Mouse (Mus musculus) limb, embryonic 15.5 days (tissue): Measurements from ENCODE around the gene Klhdc3. TPM values are rescaled to one million over a fixed set of nuclear protein-coding genes. Genes with fewer than 3 reads are reported as not detected.

ENCODE experiments used
- ATAC-seq: fragments of 200-750 bp; cut with Nextera tagmentation; 2 replicates; pipeline ENCODE4 v1.8.0; 2017; ENCODE audit warnings: low read depth, moderate TSS enrichment; ENCODE audit not compliant: insufficient number of reproducible peaks, low FRiP score, low TSS enrichment
- H3K27ac ChIP-seq: fragments of 300-500 bp; sonication (generic); 2 replicates; pipeline ENCODE4 v1.5.1; 2015; ENCODE audit warnings: moderate library complexity, mild to moderate bottlenecking, inconsistent platforms
- H3K27me3 ChIP-seq: fragments of 300-500 bp; sonication (generic); 2 replicates; pipeline ENCODE4 v1.6.1; 2015; ENCODE audit warnings: inconsistent platforms
- H3K36me3 ChIP-seq: fragments of 300-500 bp; sonication (generic); 2 replicates; pipeline ENCODE4 v1.6.1; 2015; ENCODE audit warnings: inconsistent platforms
- H3K4me1 ChIP-seq: fragments of 300-500 bp; sonication (generic); 2 replicates; pipeline ENCODE4 v1.6.1; 2015; ENCODE audit warnings: inconsistent platforms
- H3K4me2 ChIP-seq: fragments of 300-500 bp; sonication (generic); 2 replicates; pipeline ENCODE4 v1.6.1; 2015; ENCODE audit warnings: mild to moderate bottlenecking, inconsistent platforms
- H3K4me3 ChIP-seq: fragments of 300-500 bp; sonication (generic); 2 replicates; pipeline ENCODE4 v1.5.1; 2015; ENCODE audit warnings: mild to moderate bottlenecking, inconsistent platforms
- H3K9ac ChIP-seq: fragments of 300-500 bp; sonication (generic); 2 replicates; pipeline ENCODE4 v1.6.1; 2015; ENCODE audit warnings: inconsistent platforms
- H3K9me3 ChIP-seq: fragments of 300-500 bp; sonication (generic); 2 replicates; pipeline ENCODE4 v1.6.1; 2016; ENCODE audit warnings: inconsistent platforms
- WGBS: fragments of 180-500 bp; shearing (Covaris S2); methylation state at CpG from one replicate; pipeline ENCODE4 v1.1.7; 2015; 5-methylcytosine and 5-hydroxymethylcytosine counted together
- polyA plus RNA-seq: library from polyadenylated mRNA; unstranded; fragments of >200 nt; fragmentation: Nextera tagmentation; extraction: Ambion mirVana; gene quantifications from 2 replicates; pipeline ENCODE4 v1.2.1, GENCODE M21; 2015

Gene Klhdc3
- polyA plus RNA-seq, 1 experiment from 2014 or later: 132 TPM

- Histone ChIP-seq H3K9ac (peak within 1 kb of the TSS; percentile 85), H3K4me2 (peak within 1 kb of the TSS; percentile 69), H3K36me3 (peaks cover 14% of the 10 kb centered on the region), H3K27me3 (no peaks in the 10 kb centered on the region), H3K4me1 (peaks cover 57% of the 10 kb centered on the region), H3K4me3 (peak within 1 kb of the TSS; percentile 90), H3K27ac (peak within 1 kb of the TSS; percentile 95), H3K9me3 (no peaks in the 10 kb centered on the region)
- peak; percentile 73 for ATAC-seq
- WGBS: under 1% methylated on average over 75 of the region's 90 CpGs
Observed at GRCm38 (mm10) chr17:46628791-46629684, 51.7 kb downstream of the Klhdc3 start, which contains the start of gene Ptk7. Ptk7 (minus strand) TSS chr17:46629504.

- peak overlapping the region; percentile 90 for H3K4me3 ChIP-seq
- H3K36me3 ChIP-seq: peaks cover 14% of the 10 kb centered on the region
- H3K9ac ChIP-seq: peak overlapping the region; percentile 85
- no peaks in the 10 kb centered on the region for H3K9me3 ChIP-seq
- under 1% methylated on average over 13 of the region's 13 CpGs for WGBS
- no peaks in the 10 kb centered on the region for H3K27me3 ChIP-seq
- peak overlapping the region; percentile 95 for H3K27ac ChIP-seq
- no peak for ATAC-seq
- H3K4me2 ChIP-seq: peak overlapping the region; percentile 69
- H3K4me1 ChIP-seq: peaks cover 63% of the 10 kb centered on the region
Observed at GRCm38 (mm10) chr17:46628471-46628790, 52.3 kb downstream of the Klhdc3 start.

- Histone ChIP-seq H3K36me3 (peaks cover 8% of the 10 kb centered on the region), H3K4me2 (peak overlapping the region; percentile 69), H3K4me1 (peaks cover 72% of the 10 kb centered on the region), H3K27ac (peak overlapping the region; percentile 71), H3K27me3 (no peaks in the 10 kb centered on the region), H3K4me3 (peak overlapping the region; percentile 90), H3K9me3 (no peaks in the 10 kb centered on the region), H3K9ac (peak overlapping the region; percentile 85; the same call in 1 of the 2 replicates)
- WGBS: 16% methylated on average over 6 of the region's 6 CpGs
- ATAC-seq: no peak
Observed at GRCm38 (mm10) chr17:46627409-46627808, 53.3 kb downstream of the Klhdc3 start.

- Histone ChIP-seq H3K9ac (0 out of 2 replicates have a peak overlapping the region, but pooled peaks have one; percentile 4), H3K27ac (peak overlapping the region; percentile 73), H3K4me3 (peak overlapping the region; percentile 21), H3K27me3 (no peaks in the 10 kb centered on the region), H3K4me2 (peak overlapping the region; percentile 37), H3K36me3 (no peaks in the 10 kb centered on the region), H3K9me3 (no peaks in the 10 kb centered on the region), H3K4me1 (peaks cover 79% of the 10 kb centered on the region)
- WGBS: 35% methylated on average over 12 of the region's 12 CpGs
- ATAC-seq: no peak
Observed at GRCm38 (mm10) chr17:46624598-46624997, 56.1 kb downstream of the Klhdc3 start.

Other genes with a start within 250 kb of the Klhdc3 start
- not detected in 2 replicates for gene Slc22a7, start 242.5 kb downstream of the Klhdc3 start, polyA plus RNA-seq
- gene Ttbk1, start 193.2 kb downstream of the Klhdc3 start, polyA plus RNA-seq: 0.02 and 0.06 TPM in 2 replicates
- gene Dnph1, start 184.2 kb downstream of the Klhdc3 start, polyA plus RNA-seq: 29.3 and 33.8 TPM in 2 replicates
- gene Cul9, start 134.5 kb downstream of the Klhdc3 start, polyA plus RNA-seq: 5.2 and 7.5 TPM in 2 replicates
- gene Srf, start 124.7 kb downstream of the Klhdc3 start, polyA plus RNA-seq: 6.4 and 7.1 TPM in 2 replicates
- 122 and 123 TPM in 2 replicates for gene Ptk7, start 51.4 kb downstream of the Klhdc3 start, polyA plus RNA-seq
- gene Klc4, start 34.9 kb downstream of the Klhdc3 start, polyA plus RNA-seq: 20.5 and 22.3 TPM in 2 replicates
- 88.4 and 91.3 TPM in 2 replicates for gene Mrpl2, start 34.7 kb downstream of the Klhdc3 start, polyA plus RNA-seq
- gene Cul7, start 30.6 kb downstream of the Klhdc3 start, polyA plus RNA-seq: 53.4 and 63.3 TPM in 2 replicates
- 64.6 and 66.9 TPM in 2 replicates for gene Rrp36, start 6.6 kb downstream of the Klhdc3 start, polyA plus RNA-seq
- gene Mea1, start 2.1 kb downstream of the Klhdc3 start, polyA plus RNA-seq: 141 and 146 TPM in 2 replicates
- gene Ppp2r5d, start 24.2 kb upstream of the Klhdc3 start, polyA plus RNA-seq: 82.6 and 86.7 TPM in 2 replicates
- gene Pex6, start 30.5 kb upstream of the Klhdc3 start, polyA plus RNA-seq: 22.4 and 29.4 TPM in 2 replicates
- 1.5 and 2.5 TPM in 2 replicates for gene Gnmt, start 48.3 kb upstream of the Klhdc3 start, polyA plus RNA-seq
- 78.0 and 83.6 TPM in 2 replicates for gene Cnpy3, start 71.3 kb upstream of the Klhdc3 start, polyA plus RNA-seq
- 0.17 and 0.33 TPM in 2 replicates for gene Ptcra, start 82.8 kb upstream of the Klhdc3 start, polyA plus RNA-seq
- 78.8 and 86.0 TPM in 2 replicates for gene 2310039H08Rik, start 91.7 kb upstream of the Klhdc3 start, polyA plus RNA-seq
- gene Rpl7l1, start 101.8 kb upstream of the Klhdc3 start, polyA plus RNA-seq: 151 and 154 TPM in 2 replicates
- 3.8 and 4.7 TPM in 2 replicates for gene Bicral, start 177.6 kb upstream of the Klhdc3 start, polyA plus RNA-seq
- gene Tbcc, start 209.8 kb upstream of the Klhdc3 start, polyA plus RNA-seq: 51.2 and 54.1 TPM in 2 replicates
- not detected in 2 replicates for gene Prph2, start 229.5 kb upstream of the Klhdc3 start, polyA plus RNA-seq